Mouse (Mus musculus) heart, adult 11 months (tissue): ENCODE measurements at regions not wholly inside any gene's neighbourhood (a gene's known extent, or its start where the extent isn't known, plus 50 kb on each side); places are given as distances from the start of the nearest gene placed in this dataset.

Source experiments
- DNase-seq: peaks from one replicate; pipeline ENCODE4 v3.0.0; 2022

DNA sequence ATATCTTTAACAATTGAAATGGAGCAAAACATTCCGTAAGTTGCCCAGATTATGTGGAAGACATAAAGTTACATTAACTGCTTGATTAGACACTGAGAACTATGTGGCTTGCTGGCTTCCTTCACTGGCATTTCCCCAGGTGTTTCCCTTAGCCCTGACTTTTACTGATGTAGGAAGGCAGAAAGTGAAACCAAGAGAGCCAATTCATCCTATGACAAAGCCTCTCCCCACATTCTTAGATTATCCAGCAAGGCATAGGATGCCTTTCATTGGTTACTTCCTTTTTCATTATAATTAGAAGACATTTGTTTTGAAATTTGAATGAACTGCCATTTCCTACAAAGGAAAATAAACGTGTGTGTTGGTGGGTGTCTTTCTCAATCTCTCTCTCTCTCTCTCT, 72.1 kb downstream of the Cdc42ep3 start:
- DNase-seq: peak; percentile 36

DNA sequence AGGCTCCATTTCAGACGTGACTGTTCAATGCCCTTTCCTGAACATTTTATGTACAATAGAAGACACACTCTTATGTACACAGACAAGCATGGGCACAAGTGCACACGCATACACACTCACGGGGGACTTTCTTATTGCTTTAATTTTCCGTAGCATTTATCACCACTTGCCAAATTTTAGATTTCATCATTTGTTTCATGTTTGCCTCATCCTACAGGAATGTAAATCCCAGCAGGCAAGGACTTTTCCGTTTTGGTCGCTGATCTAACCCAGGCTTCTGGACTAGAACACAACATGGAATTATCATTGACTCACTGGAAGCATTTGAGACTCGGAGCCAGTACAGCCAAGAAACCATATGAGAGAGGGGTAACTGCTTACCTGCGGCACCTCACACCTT, 81.3 kb downstream of the Cdc42ep3 start:
- DNase-seq: peak; percentile 89

DNA sequence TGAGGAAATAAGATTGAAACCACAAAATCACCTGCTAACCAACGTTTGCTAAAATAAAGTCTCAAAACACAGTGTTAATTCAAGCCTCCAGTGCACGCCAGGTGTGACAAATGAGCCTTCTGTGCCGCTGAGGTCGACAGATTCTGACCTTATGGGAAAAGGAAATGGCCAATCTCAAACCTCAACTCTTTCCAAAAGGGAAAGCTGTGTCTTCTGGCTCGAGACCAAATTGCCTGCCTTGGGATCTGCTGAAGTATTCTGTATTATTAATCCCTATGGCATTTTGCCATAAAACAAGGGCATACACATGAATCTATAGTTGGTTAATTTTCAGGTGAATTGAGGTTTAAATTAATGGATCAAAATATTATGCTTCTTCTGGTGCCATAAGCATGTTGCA, 95.2 kb downstream of the Cdc42ep3 start:
- DNase-seq: no peak

DNA sequence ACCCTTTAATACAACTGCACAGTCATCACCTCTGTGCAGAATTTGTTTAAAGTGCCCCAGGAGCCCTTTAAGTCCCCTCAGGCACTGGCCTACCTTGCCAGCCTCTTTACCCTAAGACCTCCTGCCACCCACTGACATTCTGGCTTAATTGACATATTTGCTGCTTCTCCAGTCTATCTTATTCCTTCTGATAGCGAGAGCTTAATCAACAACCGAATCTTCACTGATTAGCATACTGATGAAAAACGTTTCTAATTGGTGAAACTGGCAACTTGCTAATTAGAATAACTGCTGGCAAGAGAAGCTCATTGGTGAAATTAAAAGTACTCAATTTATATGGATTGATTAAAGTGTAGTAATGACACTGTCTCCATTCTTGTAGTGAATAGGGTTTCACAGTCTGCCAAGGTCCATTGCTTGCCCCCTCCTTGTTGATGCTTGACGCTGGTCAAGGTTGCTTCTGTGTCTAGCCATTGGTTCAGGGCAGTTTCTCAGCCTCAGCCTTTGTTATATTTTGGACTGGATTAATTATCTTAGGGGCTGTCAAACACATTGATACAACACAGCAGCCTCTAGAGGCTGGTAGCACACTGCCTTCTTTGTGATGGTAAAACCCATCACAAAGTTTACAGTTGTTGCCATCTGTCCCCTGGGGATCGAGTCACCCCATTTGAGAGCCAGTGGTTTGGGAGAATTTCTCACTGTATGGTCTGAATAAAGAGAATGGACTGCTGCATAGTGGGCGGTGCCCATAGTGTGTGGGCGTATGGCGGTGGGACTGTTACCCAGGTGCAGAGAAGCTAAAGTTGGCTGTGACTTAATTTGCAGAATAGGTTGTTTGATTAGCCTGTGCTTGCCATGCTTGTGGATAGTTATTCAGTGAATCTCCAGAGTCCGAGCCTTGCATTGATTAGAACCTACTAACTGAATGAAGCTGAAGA, 107.7 kb downstream of the Cdc42ep3 start:
- DNase-seq: no peak

- peak; percentile 22 for DNase-seq
Measured at GRCm38 (mm10) chr17:79244121-79244520, 110.8 kb downstream of the Cdc42ep3 start.

DNA sequence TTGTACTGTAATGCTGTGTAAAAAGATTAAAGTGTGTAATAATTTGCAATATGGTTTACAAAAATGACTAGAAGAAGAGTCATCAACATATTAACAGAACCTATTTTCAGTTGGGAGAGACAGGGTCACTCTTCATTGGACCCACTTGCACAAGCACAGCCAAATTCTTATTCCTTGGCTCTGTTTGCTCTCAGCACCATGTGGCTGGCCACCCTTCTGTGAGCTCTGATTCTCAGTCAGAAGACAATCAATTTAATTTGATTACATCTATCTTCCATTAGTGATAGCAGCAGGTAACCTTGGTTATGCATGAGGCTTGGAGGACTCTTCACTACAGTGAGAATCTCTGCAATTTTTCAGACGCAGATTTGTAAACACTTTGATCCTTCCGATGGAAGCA, 111.5 kb downstream of the Cdc42ep3 start:
- peak; percentile 33 for DNase-seq

- peak; percentile 51 for DNase-seq
Measured at GRCm38 (mm10) chr17:79241489-79241888, 113.4 kb downstream of the Cdc42ep3 start.

GRCm38 (mm10) chr17:79236244-79236781, 118.6 kb downstream of the Cdc42ep3 start:
- no peak for DNase-seq

DNA sequence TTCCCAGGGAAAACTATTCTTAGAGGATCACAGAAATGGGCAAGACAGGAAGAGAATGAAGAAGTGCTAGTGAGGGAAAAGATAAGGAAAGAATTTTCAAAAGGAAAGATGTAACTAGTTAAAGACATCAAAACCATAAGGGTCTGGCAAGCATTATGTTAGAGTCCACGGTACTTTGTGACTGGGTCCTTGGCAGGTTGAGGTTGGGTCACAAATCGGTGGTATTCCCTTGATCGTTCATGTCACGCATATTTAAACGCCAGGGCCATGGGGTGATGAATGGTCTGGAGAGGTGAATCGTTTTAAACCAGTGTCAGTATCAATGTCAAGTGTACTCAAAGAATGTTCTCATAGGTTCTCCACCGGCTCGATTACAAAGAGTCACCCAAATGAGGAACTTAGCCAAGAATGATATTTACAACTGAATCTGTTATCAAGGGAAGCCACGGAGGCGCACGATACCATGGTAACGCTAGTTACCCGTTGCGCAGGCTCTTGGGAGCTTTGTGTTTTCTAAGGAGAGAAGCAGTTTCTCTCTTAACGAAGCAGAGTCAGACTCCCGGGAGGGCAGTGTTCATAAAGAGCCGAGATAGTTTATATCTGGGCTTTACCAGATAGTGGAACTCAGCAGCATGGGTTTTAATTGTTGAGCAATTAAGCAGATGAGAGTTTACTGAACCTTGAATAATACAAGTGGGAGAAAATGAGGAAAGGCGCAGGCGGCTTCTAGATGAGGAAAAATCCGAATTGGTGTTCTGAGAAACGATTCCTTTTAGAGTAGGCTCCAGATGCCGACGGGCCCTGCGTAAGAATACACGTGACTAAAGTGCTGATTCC, 124.0 kb downstream of the Cdc42ep3 start:
- peak; percentile 72 for DNase-seq

- DNase-seq: no peak
Measured at GRCm38 (mm10) chr17:79206563-79206962, 148.3 kb downstream of the Cdc42ep3 start.

- DNase-seq: no peak
Measured at GRCm38 (mm10) chr17:79206111-79206510, 148.8 kb downstream of the Cdc42ep3 start.

DNA sequence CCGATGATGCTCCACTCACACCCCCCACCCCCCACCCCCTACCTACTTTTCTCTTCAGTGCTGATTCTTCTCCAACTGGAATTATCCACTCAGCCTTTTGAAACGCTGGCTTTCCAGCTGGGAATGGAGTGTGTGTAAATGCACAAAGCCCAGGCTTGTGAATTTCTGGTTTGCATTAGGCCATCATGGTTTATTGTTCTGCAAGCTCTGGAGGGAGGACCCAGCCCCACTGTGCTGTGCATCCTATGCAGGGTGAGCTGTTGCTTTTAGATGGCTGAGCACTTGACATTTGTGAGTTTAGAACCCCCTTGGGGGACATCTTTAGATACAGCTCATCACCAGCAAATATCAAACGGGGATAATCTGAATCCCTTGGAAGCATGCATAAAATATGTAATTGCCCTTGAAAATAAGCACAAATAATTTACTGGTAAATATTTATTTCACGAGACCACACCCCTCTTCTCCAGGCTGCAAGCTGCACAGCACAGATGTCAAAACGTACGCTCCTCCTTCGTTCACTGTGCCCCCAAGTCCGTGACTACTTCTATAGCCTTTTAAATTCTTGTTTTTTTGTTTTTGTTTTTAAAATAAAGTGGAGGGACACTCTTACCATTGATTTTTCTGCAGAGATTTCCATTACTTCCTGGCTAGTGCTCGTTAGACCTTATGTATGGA, 148.2 kb downstream of the Qpct start:
- DNase-seq: no peak

- peak; percentile 16 for DNase-seq
Measured at GRCm38 (mm10) chr17:79191871-79192373, 140.2 kb downstream of the Qpct start.

DNA sequence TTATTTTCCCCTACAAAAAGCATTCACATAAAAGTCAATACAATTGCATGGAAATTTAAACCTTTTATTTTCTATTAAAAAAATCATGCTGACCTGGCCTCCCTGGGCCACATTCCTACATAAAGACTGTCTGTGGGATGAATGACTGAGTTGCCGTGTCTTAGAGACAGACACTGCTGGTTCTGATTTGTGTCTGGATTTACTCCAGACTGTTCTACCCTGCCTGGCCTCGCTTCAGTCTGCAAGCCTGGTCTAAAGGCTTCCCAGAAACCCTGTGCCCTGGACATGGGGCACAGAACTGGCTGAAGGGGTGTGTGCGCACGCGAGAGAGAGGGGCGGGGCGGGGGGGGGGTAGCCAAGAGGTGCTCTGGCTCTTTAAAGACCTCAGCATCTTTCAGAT, 136.6 kb downstream of the Qpct start:
- DNase-seq: peak; percentile 33

GRCm38 (mm10) chr17:79180277-79181130, 128.8 kb downstream of the Qpct start:
- DNase-seq: peak; percentile 68

GRCm38 (mm10) chr17:79177259-79177658, 125.6 kb downstream of the Qpct start:
- DNase-seq: peak; percentile 56

- DNase-seq: peak; percentile 85
Measured at GRCm38 (mm10) chr17:79176356-79176755, 124.7 kb downstream of the Qpct start.

- DNase-seq: no peak
Measured at GRCm38 (mm10) chr17:79175381-79175780, 123.7 kb downstream of the Qpct start.

DNA sequence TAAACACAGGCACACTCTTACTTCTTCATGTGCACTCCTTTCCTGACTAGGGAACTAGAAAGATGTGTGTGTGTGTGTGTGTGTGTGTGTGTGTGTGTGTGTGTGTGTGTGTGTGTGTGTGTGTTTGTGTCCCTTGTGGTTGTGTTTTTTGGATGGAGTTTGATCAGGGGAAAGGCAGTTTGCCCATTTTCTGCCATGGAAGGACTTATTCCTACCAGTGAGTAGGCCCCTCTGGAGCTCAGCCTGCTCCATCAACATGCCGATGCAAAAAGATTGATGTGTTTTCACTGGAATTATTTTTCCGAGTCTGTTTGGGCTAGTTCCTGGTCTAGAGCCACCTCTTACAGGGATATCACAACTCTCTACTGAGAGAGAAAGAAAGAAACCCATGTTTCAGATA, 120.6 kb downstream of the Qpct start:
- DNase-seq: peak; percentile 88

GRCm38 (mm10) chr17:79170690-79171089, 119.0 kb downstream of the Qpct start:
- no peak for DNase-seq

DNA sequence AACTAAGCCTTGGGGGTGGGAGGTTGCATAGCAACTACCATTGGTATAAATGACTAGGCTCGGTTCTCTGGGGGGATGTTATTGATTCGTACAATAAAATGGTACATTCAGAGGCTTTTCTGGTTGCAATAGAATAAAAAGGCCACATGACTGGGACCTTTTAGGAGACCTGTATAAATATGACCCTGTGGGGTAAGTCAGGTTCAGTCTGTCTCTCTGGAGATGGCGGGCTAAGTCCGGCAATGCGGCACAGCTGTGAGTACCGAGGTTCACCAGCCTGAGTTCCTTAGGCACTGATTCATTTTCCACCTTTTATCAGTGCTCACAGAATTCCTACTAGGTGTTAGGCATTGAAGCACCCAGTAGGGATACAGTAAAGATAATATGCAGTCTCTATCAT, 115.5 kb downstream of the Qpct start:
- DNase-seq: no peak
